Mouse (Mus musculus) embryonic facial prominence, embryonic 14.5 days (tissue): ENCODE measurements around the gene Arpc5. TPM values are rescaled to one million over a fixed set of nuclear protein-coding genes. Genes with fewer than 3 reads are reported as not detected.

Experiments used
- ATAC-seq: fragments of 200-750 bp; cut with Nextera tagmentation; 2 replicates; pipeline ENCODE4 v1.8.0; 2017; ENCODE audit warnings: low read depth, moderate number of reproducible peaks, moderate TSS enrichment
- DNase-seq: peaks from one replicate; pipeline ENCODE4 v3.0.0-alpha.2; 2015; ENCODE audit warnings: low spot score
- H3K27ac ChIP-seq: fragments of 300-500 bp; sonication (generic); replicated peaks from 2 replicates; pipeline ENCODE4 v1.5.1; 2014; ENCODE audit warnings: low read depth, mild to moderate bottlenecking, low read length, moderate library complexity
- H3K27me3 ChIP-seq: fragments of 300-500 bp; sonication (generic); replicated peaks from 2 replicates; pipeline ENCODE4 v1.6.1; 2014; ENCODE audit warnings: low read length; ENCODE audit not compliant: control insufficient read depth, insufficient read depth
- H3K36me3 ChIP-seq: fragments of 300-500 bp; sonication (generic); 2 replicates; pipeline ENCODE4 v1.6.1; 2014; ENCODE audit warnings: low read length, mixed read lengths; ENCODE audit not compliant: control insufficient read depth, insufficient read depth
- H3K4me1 ChIP-seq: fragments of 300-500 bp; sonication (generic); 2 replicates; pipeline ENCODE4 v1.6.1; 2014; ENCODE audit warnings: antibody characterized with exemption, low read length; ENCODE audit not compliant: control insufficient read depth, insufficient read depth
- H3K4me2 ChIP-seq: fragments of 300-500 bp; sonication (generic); 2 replicates; pipeline ENCODE4 v1.6.1; 2014; ENCODE audit warnings: low read depth, mild to moderate bottlenecking, low read length, moderate library complexity, mixed read lengths
- H3K4me3 ChIP-seq: fragments of 300-500 bp; sonication (generic); 2 replicates; pipeline ENCODE4 v1.5.1; 2014; ENCODE audit warnings: low read depth, mild to moderate bottlenecking, low read length
- H3K9ac ChIP-seq: fragments of 300-500 bp; sonication (generic); 2 replicates; pipeline ENCODE4 v1.6.1; 2014; ENCODE audit warnings: low read depth, mild to moderate bottlenecking, low read length, moderate library complexity, mixed read lengths
- H3K9me3 ChIP-seq: fragments of 300-500 bp; sonication (generic); 2 replicates; pipeline ENCODE4 v1.6.1; 2016; ENCODE audit warnings: low read length; ENCODE audit not compliant: control insufficient read depth
- WGBS: fragments of 180-500 bp; shearing (Covaris S2); extraction: QIAGEN DNeasy Blood & Tissue Kit; methylation state at CpG from one replicate; pipeline ENCODE4 v1.1.7; 2014; 5-methylcytosine and 5-hydroxymethylcytosine counted together
- polyA plus RNA-seq: library from polyadenylated mRNA; unstranded; fragments of >200 nt; fragmentation: Nextera tagmentation; extraction: Ambion mirVana; gene quantifications from 2 replicates; pipeline ENCODE4 v1.2.1, GENCODE M21; 2014

Gene Arpc5
- polyA plus RNA-seq, 1 experiment from 2014 or later = 267 TPM

DNA sequence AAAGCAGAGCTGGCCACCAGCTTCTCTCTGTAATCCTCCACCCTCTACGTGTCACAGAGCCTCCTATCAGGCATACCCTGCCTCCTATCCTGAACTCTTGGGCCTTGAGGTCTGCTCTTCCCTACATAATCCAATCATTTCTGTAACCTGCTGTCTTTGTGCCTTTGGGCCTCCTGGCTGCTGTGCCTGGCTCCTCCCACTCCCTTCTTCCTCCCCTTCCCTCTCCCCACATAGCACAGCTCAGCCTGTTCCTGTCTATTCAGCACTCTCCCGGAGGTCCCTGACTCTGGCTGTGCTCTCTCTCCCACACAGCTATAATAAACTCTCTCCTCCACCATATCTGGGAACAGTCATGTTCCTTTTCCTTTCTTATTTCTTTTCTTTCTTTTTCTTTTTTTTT is 33.6 kb downstream of the Arpc5 start, which contains the start of gene Ncf2:
Gene Ncf2 (plus strand): TSS at position 298 of the 400 bp plus-strand sequence.
- DNase-seq (peak; percentile 73), ATAC-seq (peak; percentile 93)
- WGBS = 17% methylated on average over 2 of the region's 2 CpGs
- H3K36me3 ChIP-seq = no peaks in the 10 kb centered on the region
- H3K9me3 ChIP-seq = no peaks in the 10 kb centered on the region
- no peak within 1 kb of the TSS for H3K9ac ChIP-seq
- H3K27me3 ChIP-seq = no peaks in the 10 kb centered on the region
- no peak within 1 kb of the TSS for H3K27ac ChIP-seq
- H3K4me1 ChIP-seq = no peaks in the 10 kb centered on the region
- no peak within 1 kb of the TSS for H3K4me2 ChIP-seq
- H3K4me3 ChIP-seq = no peak within 1 kb of the TSS

- Histone ChIP-seq H3K4me2 (no peak overlapping the region), H3K27ac (no peak overlapping the region), H3K9ac (no peak overlapping the region), H3K4me3 (no peak overlapping the region), H3K27me3 (no peaks in the 10 kb centered on the region), H3K36me3 (no peaks in the 10 kb centered on the region), H3K4me1 (no peaks in the 10 kb centered on the region), H3K9me3 (no peaks in the 10 kb centered on the region)
- 79% methylated on average over 13 of the region's 13 CpGs for WGBS
- no peak for DNase-seq
- no peak for ATAC-seq
Observed at GRCm38 (mm10) chr1:152800633-152801176, 34.4 kb downstream of the Arpc5 start.

DNA sequence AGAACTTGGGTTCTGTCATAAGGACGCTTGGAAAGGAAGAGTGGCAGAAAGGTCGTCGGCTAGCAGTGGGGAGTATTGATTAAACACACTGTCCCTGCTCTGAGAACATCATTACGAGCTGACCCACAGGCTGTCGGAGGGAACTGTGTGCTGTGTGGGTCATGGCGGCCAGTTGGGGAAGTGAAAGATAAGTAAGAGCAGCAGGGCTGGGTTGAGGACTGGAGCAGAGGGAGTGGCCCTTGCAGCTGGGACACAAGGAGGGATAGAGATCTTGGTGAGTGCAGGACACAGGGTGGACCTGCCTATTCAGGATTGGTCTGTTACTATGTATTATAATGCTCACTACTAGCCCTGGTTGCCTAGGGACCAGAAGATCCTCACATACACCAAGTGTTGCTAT is 38.6 kb downstream of the Arpc5 start:
- no peaks in the 10 kb centered on the region for H3K27me3 ChIP-seq
- WGBS = 82% methylated on average over 6 of the region's 6 CpGs
- no peaks in the 10 kb centered on the region for H3K9me3 ChIP-seq
- H3K4me2 ChIP-seq = no peak overlapping the region
- H3K36me3 ChIP-seq = no peaks in the 10 kb centered on the region
- H3K4me1 ChIP-seq = no peaks in the 10 kb centered on the region
- H3K27ac ChIP-seq = no peak overlapping the region
- DNase-seq (no peak), ATAC-seq (no peak)
- H3K4me3 ChIP-seq = no peak overlapping the region
- no peak overlapping the region for H3K9ac ChIP-seq

DNA sequence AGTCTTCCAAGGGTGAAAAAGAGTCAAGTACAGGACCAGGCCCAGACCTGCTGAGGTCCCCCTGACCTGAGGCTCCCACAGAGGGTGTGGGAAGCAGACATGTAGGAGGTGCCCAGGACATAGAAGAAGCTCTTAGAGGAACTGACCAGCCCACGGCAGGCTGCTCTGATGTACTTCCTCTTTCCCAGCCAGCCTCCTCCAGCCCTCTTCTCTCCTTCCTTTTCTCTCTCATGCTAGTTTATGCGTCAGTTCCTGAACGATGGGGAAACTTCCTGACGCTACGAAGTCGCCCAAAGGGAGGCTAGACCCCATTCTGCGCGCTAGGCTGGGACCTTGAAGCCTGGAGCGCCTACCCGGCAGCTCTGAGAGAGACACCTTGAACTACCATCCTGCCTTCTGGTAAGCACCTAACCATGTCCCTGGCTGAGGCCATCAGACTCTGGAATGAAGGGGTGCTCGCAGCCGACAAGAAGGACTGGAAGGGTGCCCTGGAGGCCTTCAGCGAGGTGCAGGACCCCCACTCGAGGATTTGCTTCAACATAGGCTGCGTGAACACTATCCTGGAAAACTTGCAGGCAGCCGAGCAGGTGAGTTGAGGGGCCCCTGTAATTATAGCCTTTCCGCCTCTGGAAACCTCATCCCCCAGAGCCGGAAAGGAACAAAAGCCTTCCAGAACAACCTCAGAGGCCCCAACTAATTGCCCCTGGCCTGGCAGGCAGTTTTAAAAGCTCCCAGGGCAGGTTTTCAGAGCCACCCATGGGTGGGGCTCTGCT is 41.5 kb downstream of the Arpc5 start:
- no peaks in the 10 kb centered on the region for H3K36me3 ChIP-seq
- no peaks in the 10 kb centered on the region for H3K27me3 ChIP-seq
- WGBS = 53% methylated on average over 17 of the region's 18 CpGs
- peak; percentile 86 for ATAC-seq
- no peaks in the 10 kb centered on the region for H3K9me3 ChIP-seq
- peak overlapping the region; percentile 44 for H3K27ac ChIP-seq
- no peak overlapping the region for H3K9ac ChIP-seq
- DNase-seq = peak; percentile 79
- H3K4me2 ChIP-seq = no peak overlapping the region
- H3K4me3 ChIP-seq = no peak overlapping the region
- H3K4me1 ChIP-seq = no peaks in the 10 kb centered on the region

GRCm38 (mm10) chr1:152808392-152808680 is 42.0 kb downstream of the Arpc5 start:
- H3K9me3 ChIP-seq = no peaks in the 10 kb centered on the region
- DNase-seq (no peak), ATAC-seq (no peak)
- H3K4me1 ChIP-seq = no peaks in the 10 kb centered on the region
- no peak overlapping the region; the same call in 1 of the 2 replicates for H3K27ac ChIP-seq
- no peaks in the 10 kb centered on the region for H3K27me3 ChIP-seq
- no peak overlapping the region for H3K4me3 ChIP-seq
- no peak overlapping the region for H3K4me2 ChIP-seq
- no peaks in the 10 kb centered on the region for H3K36me3 ChIP-seq
- WGBS = 84% methylated on average over 2 of the region's 2 CpGs
- no peak overlapping the region for H3K9ac ChIP-seq

DNA sequence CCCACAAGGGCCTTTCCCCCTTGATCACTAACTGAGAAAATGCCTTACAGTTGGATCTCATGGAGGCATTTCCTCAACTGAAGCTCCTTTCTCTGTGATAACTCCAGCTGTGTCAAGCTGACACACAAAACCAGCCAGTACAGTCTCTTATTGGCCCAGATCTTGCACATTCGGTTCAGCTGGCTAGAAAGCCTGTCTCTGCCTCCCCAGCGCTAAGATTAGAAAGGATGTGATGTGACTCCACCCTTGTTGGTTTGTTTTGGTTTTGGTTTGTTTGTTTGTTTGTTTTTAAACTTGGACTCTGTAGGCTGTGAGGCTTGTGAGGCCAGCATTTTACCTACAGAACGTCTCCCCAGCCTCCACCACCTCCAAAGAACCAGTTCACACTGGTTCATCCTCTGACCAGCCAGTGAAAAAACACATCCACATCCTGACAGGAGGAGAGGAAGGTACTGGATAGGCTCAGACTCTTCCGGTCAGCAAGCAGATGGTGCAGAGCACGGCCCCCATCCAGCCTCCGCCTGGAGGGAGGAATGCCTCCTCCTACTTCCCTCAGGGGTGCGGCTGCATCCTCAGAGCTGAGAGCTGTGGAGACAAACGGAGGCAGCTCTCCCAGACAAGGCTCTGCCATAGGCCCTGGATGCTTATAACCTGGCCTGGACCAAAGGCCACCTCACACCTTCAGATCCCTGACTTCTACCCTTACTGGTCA is 43.4 kb downstream of the Arpc5 start:
- Histone ChIP-seq H3K9me3 (no peaks in the 10 kb centered on the region), H3K9ac (no peak overlapping the region), H3K4me2 (no peak overlapping the region), H3K4me3 (no peak overlapping the region), H3K27me3 (no peaks in the 10 kb centered on the region), H3K4me1 (no peaks in the 10 kb centered on the region), H3K36me3 (no peaks in the 10 kb centered on the region), H3K27ac (no peak overlapping the region)
- WGBS = 42% methylated on average over 8 of the region's 8 CpGs
- ATAC-seq = peak; percentile 23; the same call in 1 of the 2 replicates
- DNase-seq = peak; percentile 48

DNA sequence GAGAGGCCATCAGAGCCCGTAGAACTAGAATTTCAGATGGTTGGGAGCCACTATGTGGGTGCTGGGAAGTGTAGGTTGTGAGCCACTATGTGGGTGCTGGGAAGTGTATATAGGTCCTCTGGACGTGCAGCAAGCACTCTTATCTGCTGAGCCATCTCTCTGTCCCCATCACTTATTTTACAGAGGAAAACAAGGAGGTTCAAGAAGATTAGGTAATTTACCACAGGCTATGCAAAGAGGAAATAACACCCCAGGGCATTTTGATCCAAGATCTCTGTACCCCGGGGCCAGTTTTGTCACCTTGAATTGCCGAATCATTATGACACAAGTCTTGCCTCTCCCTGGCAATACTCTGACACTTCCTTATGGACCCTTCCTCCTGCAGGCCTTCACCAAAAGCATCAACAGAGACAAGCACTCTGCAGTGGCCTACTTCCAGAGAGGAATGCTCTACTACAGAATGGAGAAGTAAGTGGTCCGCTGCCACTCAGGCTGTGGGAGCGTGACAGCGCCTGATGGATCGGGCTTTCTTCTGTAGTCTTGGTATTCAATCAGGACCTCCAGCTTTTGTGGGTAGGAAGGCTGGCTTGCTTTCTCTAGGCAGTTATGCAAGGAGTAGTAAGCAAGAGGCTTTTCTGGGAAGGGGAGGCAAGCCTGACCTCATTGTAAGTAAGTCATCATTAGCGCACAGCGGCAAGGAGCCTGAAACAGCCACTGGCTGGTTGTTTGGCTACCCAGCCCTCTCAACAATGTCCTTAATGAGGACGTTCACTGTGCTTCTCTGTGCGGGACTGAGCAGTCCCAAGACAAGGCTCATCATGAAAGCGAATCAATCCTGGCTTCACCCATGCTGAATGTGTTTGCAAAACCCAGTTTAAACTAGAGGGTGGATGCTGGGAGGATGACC is 44.4 kb downstream of the Arpc5 start:
- no peaks in the 10 kb centered on the region for H3K36me3 ChIP-seq
- H3K4me3 ChIP-seq = no peak overlapping the region
- WGBS = 75% methylated on average over 13 of the region's 13 CpGs
- 0 out of 2 replicates have a peak, but pooled peaks cover 5% of the 10 kb centered on the region for H3K4me1 ChIP-seq
- no peak; the same call in 1 of the 2 replicates for ATAC-seq
- H3K27ac ChIP-seq = no peak overlapping the region
- no peaks in the 10 kb centered on the region for H3K27me3 ChIP-seq
- H3K9me3 ChIP-seq = no peaks in the 10 kb centered on the region
- no peak for DNase-seq
- no peak overlapping the region for H3K9ac ChIP-seq
- no peak overlapping the region for H3K4me2 ChIP-seq

- Histone ChIP-seq H3K4me3 (no peak overlapping the region), H3K27me3 (no peaks in the 10 kb centered on the region), H3K4me2 (peak overlapping the region; percentile 4), H3K27ac (no peak overlapping the region), H3K9me3 (no peaks in the 10 kb centered on the region), H3K36me3 (no peaks in the 10 kb centered on the region), H3K9ac (no peak overlapping the region), H3K4me1 (peaks cover 17% of the 10 kb centered on the region; the same call in 1 of the 2 replicates)
- ATAC-seq (peak; percentile 93), DNase-seq (peak; percentile 84)
- WGBS = 28% methylated on average over 5 of the region's 7 CpGs
Observed at GRCm38 (mm10) chr1:152815265-152815701, 48.9 kb downstream of the Arpc5 start.
